Mouse (Mus musculus): Measurements from ENCODE around the gene Dand5. TPM values are rescaled to one million over a fixed set of nuclear protein-coding genes. Genes with fewer than 3 reads are reported as not detected.

Dand5 gene
- total RNA-seq (2015; ENCODE audit: low replicate concordance), result 2.3 TPM in 1 of 2 replicates, not detected in the other
- 2.3 and 3.9 TPM in 2 replicates for total RNA-seq (2017; ENCODE audit: low replicate concordance)

- no peak for ATAC-seq (replicated peaks; ENCODE audit: low FRiP score, poor library complexity, severe bottlenecking)
These were observed at the start of gene Dand5 for GRCm38 (mm10) chr8:84822723-84823122. Gene Dand5 (minus strand): TSS chr8:84822823.

DNA sequence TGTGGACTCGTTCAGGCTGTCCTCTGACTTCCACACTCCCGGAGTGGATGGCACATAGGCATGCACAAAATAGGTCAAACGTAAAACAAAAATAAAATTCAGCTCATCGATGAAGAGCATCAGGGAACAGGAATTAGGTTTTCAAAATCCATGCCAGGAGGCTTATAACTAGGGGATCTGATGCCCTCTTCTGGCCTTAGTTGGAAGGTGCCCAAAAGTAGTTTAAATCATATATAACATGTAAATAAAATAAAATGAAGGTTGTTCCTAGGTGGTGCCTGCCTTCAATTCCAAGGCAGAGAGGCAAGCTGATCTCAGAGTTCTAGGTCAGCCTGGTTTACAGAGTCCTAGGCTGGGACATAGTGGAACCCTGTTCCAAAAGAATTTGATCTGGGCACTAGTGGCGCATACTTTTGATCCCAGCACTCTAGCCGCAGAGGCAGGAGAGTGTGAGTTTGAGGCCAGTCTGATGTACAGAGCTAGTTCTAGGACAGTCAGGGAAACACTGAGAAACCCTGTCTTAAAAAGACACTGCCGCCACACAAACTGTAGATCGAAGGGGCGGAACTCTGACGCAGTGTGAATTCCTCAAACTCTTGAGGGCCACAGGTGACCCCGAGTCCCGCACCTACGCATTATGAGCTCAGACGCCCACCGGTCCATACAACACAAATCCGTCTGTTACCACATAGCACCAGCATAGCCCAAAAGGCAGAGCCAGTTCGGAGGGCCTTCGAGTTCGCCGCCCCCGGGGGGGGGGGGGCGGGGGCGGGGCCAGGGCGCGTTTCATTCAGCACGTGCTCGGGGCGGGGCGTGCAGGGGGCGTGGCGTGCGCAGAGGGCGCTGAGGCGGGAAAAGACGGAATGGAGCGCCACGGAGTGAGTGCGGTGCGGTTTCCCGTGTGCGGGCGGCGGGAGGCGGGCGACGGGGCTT, 49.0 kb upstream of the Dand5 start, which contains the start of gene Syce2:
Syce2 (plus strand) TSS at position 736 of the 933 bp plus-strand sequence.
- peak; percentile 75 for ATAC-seq (replicated peaks; ENCODE audit: low FRiP score, poor library complexity, severe bottlenecking)

DNA sequence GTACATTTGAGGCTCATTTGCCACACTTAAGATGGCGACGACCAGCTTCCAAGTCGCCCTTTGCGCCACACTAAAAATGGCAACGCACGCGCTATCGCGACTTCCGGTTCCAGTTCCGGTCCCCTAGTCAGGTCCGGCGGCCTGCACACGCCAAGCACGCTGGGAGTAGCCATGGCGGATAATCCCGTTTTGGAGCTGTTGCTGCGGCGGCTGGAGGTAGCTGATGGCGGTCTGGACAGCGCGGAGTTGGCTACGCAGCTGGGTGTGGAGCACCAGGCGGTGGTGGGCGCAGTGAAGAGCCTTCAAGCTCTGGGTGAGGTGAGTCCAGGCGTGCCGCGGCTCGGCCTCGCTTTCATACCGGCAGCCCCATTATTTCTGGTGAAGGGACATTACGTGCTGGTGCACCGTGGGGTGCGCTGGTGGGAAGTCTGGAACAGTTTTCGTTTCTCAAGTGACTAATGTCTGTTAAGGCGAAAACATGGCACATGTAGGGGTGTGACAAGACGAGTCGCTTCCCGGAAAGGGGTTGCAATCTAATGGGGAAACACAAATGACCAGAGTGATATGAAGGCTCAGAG, 34.3 kb upstream of the Dand5 start, which contains the start of gene Farsa:
Farsa (plus strand) TSS at position 126 of the 578 bp plus-strand sequence.
- peak; percentile 95 for ATAC-seq (replicated peaks; ENCODE audit: low FRiP score, poor library complexity, severe bottlenecking)

DNA sequence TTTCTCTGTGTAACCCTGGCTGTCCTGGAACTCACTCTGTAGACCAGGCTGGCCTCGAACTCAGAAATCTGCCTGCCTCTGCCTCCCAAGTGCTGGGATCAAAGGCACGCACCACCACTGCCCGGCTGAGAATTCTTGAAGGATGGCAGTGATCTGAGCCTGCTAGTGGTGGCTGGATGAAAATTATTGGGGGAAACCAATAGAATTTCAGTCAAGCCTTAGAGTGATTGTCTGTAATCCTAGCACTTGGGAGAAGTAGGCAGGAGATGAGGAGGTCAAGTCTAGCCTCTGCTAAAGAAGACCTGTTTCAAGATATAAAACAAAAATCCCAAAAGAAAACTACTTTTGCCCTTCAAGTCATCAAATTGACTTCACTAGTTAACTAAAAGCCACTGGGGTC, 33.8 kb upstream of the Dand5 start:
- ATAC-seq (replicated peaks; ENCODE audit: low FRiP score, poor library complexity, severe bottlenecking), result peak; percentile 30

GRCm38 (mm10) chr8:84847684-84848435, 25.2 kb upstream of the Dand5 start:
- no peak for ATAC-seq (replicated peaks; ENCODE audit: low FRiP score, poor library complexity, severe bottlenecking)

DNA sequence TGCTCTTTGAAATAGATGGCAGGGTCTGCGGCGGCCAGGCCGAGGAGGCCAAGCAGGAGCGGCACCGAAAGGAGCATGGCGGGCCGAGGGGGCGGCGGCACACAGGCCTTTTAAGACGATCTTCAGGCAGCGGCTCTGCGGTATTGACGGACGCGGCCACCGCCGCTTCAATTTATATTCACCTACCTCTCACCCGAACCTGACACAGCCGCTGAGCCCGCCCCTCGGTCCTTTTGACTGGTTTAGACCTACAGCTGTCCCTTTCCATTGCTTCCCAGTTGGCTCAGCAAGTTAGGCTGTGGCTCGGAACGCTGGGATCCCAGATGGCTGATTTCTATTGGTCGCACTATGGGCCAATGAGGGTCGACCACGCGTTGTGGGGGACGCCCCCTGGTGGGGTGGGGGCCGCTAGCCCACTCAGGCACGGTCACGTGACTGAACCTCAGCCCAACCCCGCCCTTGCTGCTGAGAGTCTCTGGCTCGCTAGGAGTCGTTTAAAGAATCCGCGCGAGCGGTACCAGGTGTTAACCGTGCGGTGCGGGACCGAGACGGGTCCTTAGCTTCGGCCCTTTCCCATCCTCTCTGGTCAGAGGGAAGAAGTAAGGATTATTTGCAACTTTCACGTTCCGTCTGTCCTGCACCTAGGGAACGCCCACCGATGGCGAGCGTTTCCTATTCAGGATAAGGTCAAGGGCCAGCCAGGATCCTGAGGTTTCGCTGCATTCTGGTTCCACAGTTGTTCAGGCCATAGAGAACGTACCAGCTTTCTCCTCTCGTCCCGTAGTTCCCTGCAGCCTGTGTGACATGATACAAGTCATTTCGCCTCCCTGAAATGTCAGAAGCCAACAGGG, 24.3 kb upstream of the Dand5 start, which contains the start of gene Calr:
Calr (minus strand) TSS at position 213 of the 851 bp plus-strand sequence.
- ATAC-seq (replicated peaks; ENCODE audit: low FRiP score, poor library complexity, severe bottlenecking), result peak; percentile 92

DNA sequence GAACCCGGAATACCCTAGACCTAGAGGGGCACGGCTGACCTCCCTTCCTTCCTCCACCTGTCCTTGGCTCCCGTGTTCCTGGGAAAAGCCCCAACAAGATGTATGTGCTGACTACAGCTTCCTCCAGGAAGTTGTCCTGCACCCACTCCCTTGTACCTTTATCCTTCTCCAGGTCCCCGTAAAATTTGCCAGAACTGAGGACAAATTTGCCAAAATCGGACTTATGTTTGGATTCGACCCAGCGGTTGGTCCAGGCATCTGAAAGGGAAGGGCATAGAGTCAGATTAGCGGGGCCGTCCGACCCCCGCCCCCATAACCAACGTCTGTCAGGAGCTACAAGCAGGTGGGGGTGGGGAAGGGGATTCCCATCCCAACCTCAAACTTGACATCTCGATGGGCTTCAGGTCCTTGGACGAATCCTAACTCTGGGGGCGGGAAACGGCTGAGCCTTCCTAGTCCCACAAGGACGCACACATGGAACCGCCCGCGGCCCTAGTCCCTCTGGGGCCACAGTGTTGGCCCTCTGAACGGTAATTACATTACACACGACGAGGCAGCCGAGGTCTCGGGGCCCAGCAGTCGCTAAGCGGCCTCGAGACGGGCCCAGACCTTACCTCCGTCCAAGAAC, 23.6 kb upstream of the Dand5 start:
- ATAC-seq (replicated peaks; ENCODE audit: low FRiP score, poor library complexity, severe bottlenecking), result peak; percentile 9

DNA sequence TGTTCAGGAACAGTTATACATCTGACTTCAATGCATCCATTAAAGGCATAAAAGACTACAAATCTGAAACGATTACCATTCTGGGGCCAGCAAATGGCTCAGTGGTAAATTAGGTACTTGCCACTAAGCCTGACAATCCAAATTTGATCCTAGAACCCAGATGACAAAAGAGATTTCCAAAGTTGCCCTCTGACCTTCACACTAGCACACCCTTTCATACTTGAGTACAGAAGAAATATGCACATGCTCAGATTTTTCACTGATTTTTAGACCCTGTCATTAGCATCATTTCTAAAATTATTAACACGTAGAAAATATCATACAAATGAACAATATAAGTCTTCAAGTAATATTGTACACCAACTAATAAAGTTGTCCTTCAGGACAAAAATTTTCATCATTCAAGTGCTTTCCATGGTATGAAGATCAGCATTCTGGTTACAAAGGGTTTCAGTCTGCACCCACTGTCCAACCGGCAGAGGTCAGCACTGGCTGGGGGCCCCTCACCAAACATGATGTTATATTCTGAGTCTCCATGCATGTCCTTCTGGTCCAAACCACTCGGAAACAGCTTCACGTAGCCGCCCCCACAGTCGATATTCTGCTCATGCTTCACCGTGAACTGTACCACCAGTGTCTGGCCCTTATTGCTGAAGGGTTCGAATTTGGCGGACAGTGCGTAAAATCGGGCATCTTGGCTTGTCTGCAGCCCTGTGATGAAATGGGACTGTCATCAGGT, 22.9 kb upstream of the Dand5 start:
- ATAC-seq (replicated peaks; ENCODE audit: low FRiP score, poor library complexity, severe bottlenecking), result peak; percentile 15; the same call in 1 of the 2 replicates

GRCm38 (mm10) chr8:84844397-84845070, 21.9 kb upstream of the Dand5 start:
- ATAC-seq (replicated peaks; ENCODE audit: low FRiP score, poor library complexity, severe bottlenecking), result no peak

- ATAC-seq (replicated peaks; ENCODE audit: low FRiP score, poor library complexity, severe bottlenecking), result no peak
These were observed 18.9 kb upstream of the Dand5 start for GRCm38 (mm10) chr8:84841514-84841913.

GRCm38 (mm10) chr8:84840248-84840999, 17.8 kb upstream of the Dand5 start, which contains the start of gene Rad23a:
Gene Rad23a (minus strand): TSS chr8:84840665.
- peak; percentile 73 for ATAC-seq (replicated peaks; ENCODE audit: low FRiP score, poor library complexity, severe bottlenecking)

GRCm38 (mm10) chr8:84839875-84840247, 17.2 kb upstream of the Dand5 start:
- ATAC-seq (replicated peaks; ENCODE audit: low FRiP score, poor library complexity, severe bottlenecking), result no peak

DNA sequence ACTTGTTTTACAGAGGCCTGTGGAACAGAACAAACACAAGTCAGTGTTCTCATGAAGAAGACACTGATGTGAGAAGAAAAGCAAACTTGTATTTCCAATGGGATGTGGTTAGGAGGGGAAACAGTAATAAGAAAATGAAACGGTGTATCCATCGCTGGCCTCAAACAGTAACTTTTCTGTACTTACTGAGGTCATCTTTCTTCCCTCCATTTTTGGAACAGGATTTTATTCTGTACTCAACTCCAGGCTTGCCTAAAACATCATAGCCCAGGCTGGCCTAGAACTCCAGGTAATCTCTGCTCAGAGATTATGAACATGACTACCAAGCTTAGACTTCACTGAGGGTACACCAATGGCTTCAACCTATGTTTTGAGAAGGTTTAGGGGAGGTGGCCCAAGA, 16.8 kb upstream of the Dand5 start:
- ATAC-seq (replicated peaks; ENCODE audit: low FRiP score, poor library complexity, severe bottlenecking), result no peak

DNA sequence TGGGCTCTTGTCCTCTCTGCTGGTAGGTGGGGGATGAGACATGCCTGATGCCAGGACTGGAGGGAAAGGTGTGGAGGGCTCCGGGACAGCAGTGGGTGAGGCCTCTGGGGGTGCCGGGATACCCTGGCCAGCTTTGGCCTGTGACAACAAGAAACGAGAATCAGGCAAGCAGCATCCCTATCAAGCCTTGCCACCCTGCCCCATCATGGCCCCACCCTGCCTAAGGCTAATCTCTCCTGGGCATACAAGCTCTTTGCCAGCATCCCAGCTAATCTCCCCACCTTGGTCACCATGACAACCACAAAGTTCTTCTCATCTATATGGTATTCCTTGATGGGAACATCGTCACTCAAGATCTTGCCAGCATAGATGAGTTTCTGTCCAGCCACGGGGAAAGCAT, 15.9 kb upstream of the Dand5 start:
- peak; percentile 74 for ATAC-seq (replicated peaks; ENCODE audit: low FRiP score, poor library complexity, severe bottlenecking)

DNA sequence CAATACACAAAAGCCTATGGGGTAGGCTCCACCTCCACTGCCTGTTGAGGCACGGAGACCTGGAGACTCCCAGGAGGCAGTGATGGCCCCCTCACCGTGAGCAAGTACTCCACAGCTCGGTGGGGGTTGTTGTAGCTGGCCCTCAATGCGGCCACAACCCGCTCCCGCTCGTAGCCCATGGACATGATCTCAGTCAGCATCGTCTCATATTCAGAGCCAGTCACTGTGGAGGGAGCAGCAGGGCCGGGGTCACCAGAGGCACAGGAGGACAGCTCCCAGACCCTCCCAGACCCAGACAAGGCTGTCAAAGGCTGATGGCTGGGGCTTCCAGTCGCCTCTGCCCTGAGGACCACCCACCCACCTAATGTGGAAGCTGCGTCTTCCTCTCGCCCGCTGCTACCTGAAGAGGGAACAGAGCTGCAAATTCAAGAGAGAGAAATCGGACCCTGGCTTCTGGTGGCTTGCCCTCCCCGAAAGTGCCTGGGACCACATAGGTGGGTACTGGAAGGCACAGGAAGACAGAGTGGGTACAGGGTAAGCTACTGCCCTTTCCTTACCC, 15.4 kb upstream of the Dand5 start:
- peak; percentile 11 for ATAC-seq (replicated peaks; ENCODE audit: low FRiP score, poor library complexity, severe bottlenecking)

DNA sequence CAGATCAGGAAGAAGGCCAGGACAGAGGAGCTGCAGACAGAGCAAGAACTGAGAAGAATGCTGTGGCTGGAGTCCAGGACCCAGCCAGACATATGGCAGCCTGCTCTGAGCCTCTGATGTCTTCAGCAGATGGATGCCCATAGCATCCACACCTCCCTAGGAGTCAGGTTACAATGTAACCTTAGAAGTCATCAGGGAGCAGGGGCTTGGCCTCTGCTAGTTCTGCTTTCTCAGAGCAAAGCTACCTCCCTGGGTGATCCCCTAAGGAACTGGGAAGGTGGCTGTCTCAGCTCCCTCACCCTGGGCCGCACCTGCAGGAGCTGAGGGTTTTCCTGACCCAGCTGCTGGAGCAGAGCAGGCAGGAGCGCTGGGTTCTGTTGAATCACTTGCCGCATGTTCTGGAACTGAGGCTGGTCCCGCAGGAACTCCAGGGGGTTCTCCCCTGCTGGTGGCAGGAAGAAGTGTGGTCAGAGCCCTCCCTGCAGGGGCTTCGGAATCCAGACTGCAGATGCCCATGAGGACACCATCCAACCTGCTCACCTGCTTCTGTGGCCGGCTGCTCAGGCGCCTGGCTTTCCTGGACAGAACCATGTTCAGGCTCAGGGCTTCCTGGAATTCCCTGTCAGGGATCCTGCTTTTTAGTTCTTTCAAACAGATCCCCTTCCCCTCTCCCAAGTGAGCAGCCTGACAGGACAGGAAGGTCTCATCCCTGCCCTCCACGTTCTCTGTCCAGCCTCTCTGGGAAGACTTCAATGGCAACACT, 14.7 kb upstream of the Dand5 start:
- no peak for ATAC-seq (replicated peaks; ENCODE audit: low FRiP score, poor library complexity, severe bottlenecking)

All from erythroblast, adult 5-6 weeks (primary cell).